Mouse (Mus musculus) testis, adult 2 months (tissue): ENCODE data around the gene Zfp414.

Experiments
- CTCF ChIP-seq: fragments of 200-500 bp; IDR thresholded peaks from 2 replicates; pipeline ENCODE4 v1.5.1; 2012; ENCODE audit warnings: low read depth, mild to moderate bottlenecking, inconsistent platforms, low read length, moderate library complexity; ENCODE audit not compliant: control insufficient read depth, insufficient read depth, insufficient replicate concordance
- POLR2A ChIP-seq: fragments of 200-500 bp; IDR thresholded peaks from 2 replicates; pipeline ENCODE4 v1.6.1; 2012; ENCODE audit warnings: low read depth, mild to moderate bottlenecking, inconsistent platforms, low read length, moderate library complexity; ENCODE audit not compliant: control insufficient read depth

DNA sequence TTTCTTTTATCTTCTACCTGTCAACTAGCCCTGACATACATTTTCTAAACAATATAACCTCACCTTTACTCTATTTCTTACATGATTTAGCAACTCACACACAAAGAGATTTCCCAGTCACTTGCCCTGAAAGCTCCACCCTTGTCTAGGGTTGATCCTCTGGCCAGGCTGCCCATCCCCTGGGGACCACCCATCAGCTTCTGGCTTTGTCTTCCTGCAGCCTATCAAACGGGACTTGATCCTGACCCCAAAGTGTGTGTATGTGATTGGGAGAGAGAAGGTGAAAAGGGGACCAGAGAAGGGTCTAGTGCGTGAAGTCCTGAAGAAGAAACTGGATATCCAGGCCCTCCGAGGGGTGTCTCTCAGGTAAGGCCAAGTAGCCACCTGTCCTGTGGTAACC lies 28.1 kb upstream of the Zfp414 start:
- TF ChIP-seq POLR2A (no peak), CTCF (no peak)
